Mouse (Mus musculus): ENCODE data around the gene Fa2h. TPM values are rescaled to one million over a fixed set of nuclear protein-coding genes. Genes with fewer than 3 reads are reported as not detected.

Fa2h gene
- polyA plus RNA-seq, 1 experiment from 2014 or later: 0.09 TPM

DNA sequence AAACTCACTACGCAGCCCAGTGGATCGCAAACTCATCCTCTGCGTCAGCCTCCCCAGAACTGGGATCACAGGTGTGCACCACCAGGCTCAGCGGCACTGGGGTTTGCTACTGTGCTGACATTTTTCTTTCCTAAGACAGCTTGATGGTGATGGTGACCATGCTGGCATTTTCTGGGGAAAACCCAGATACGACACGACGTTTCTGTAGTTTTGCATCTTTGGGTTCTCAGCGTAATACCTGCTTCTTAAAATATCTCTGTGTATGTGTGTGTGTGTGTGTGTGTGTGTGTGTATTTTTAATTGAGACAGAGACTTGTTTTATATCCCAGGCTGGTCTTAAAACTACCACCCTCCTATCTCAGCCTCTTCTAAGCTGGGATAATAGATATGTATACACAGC is 26.3 kb downstream of the Fa2h start:
- Histone ChIP-seq H3K27me3 (ENCODE audit: control insufficient read depth, insufficient read depth, low read length) (no peaks in the 10 kb centered on the region), H3K4me2 (ENCODE audit: low read depth, low read length, severe bottlenecking) (no peak overlapping the region), H3K4me1 (replicated peaks; ENCODE audit: control insufficient read depth, insufficient read depth, low read length) (no peaks in the 10 kb centered on the region), H3K36me3 (ENCODE audit: control insufficient read depth, insufficient read depth, low read length) (no peaks in the 10 kb centered on the region), H3K9ac (ENCODE audit: low read length) (no peak overlapping the region), H3K27ac (ENCODE audit: low read depth, low read length) (no peak overlapping the region), H3K9me3 (ENCODE audit: control insufficient read depth, low read length) (no peaks in the 10 kb centered on the region), H3K4me3 (ENCODE audit: low read depth, low read length) (no peak overlapping the region)
- ATAC-seq (replicated peaks; ENCODE audit: low FRiP score): no peak
- 82% methylated on average over 8 of the region's 8 CpGs for WGBS
- DNase-seq (ENCODE audit: low spot score): no peak

DNA sequence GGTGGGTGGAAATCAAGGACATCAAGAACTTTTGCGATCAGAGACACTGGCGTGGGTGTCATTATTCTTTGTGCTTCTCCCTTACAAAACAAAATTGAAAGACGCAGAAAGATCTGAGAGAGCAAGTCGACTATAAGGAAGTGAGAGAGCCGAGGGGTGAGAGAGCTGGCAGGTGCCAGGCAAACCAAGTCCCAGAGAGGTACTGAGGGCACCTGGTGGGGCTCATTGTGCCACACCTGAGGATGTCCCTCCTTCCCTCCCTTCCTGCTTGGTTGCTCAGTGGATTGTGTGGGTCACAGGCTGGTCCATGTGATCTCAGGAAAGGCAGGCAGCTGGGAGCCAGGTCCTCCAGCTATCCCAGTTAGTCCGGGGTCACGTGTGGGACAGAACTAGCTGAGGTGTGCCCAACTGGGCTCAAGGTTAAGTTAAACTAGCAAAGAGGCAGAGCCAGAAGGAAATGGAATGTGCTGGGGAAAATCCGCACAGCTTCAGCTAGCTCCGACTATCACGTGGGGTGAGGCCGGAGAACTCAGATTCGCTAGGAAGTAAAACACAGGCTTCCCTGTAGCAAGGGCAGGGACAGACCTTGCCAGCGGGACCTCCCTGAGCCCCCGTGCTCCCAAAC is 26.9 kb downstream of the Fa2h start:
- ATAC-seq (replicated peaks; ENCODE audit: low FRiP score) (no peak), DNase-seq (ENCODE audit: low spot score) (no peak)
- Histone ChIP-seq H3K4me1 (replicated peaks; ENCODE audit: control insufficient read depth, insufficient read depth, low read length) (no peaks in the 10 kb centered on the region), H3K27ac (ENCODE audit: low read depth, low read length) (no peak overlapping the region), H3K36me3 (ENCODE audit: control insufficient read depth, insufficient read depth, low read length) (no peaks in the 10 kb centered on the region), H3K9me3 (ENCODE audit: control insufficient read depth, low read length) (no peaks in the 10 kb centered on the region), H3K27me3 (ENCODE audit: control insufficient read depth, insufficient read depth, low read length) (no peaks in the 10 kb centered on the region), H3K4me2 (ENCODE audit: low read depth, low read length, severe bottlenecking) (no peak overlapping the region), H3K4me3 (ENCODE audit: low read depth, low read length) (no peak overlapping the region), H3K9ac (ENCODE audit: low read length) (no peak overlapping the region)
- WGBS: 46% methylated on average over 14 of the region's 14 CpGs

DNA sequence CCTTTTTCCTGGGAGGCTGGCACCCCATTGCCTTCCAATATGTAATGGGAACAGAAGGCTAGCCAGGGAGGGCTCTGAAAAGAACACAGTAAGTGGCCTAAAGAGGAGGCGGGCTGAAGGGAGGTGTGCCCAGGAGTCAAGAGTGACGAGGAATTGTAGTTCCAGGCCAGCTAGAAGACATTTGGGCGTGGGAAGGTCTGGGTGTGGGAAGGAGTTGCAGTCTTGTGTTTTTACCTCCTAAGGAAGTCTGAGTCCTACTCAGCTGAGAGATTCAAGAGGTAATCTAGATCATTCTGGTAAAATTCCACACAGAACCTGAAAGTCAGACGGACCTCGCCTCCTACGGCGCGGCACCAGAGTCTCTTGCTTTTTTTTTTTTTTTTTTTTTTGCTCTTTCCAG is 30.1 kb downstream of the Fa2h start:
- Histone ChIP-seq H3K4me1 (replicated peaks; ENCODE audit: control insufficient read depth, insufficient read depth, low read length) (no peaks in the 10 kb centered on the region), H3K9ac (ENCODE audit: low read length) (no peak overlapping the region), H3K36me3 (ENCODE audit: control insufficient read depth, insufficient read depth, low read length) (no peaks in the 10 kb centered on the region), H3K27ac (ENCODE audit: low read depth, low read length) (no peak overlapping the region), H3K9me3 (ENCODE audit: control insufficient read depth, low read length) (no peaks in the 10 kb centered on the region), H3K4me3 (ENCODE audit: low read depth, low read length) (no peak overlapping the region), H3K27me3 (ENCODE audit: control insufficient read depth, insufficient read depth, low read length) (no peaks in the 10 kb centered on the region), H3K4me2 (ENCODE audit: low read depth, low read length, severe bottlenecking) (no peak overlapping the region)
- ATAC-seq (replicated peaks; ENCODE audit: low FRiP score) (no peak), DNase-seq (ENCODE audit: low spot score) (no peak)
- WGBS: 83% methylated on average over 8 of the region's 8 CpGs

DNA sequence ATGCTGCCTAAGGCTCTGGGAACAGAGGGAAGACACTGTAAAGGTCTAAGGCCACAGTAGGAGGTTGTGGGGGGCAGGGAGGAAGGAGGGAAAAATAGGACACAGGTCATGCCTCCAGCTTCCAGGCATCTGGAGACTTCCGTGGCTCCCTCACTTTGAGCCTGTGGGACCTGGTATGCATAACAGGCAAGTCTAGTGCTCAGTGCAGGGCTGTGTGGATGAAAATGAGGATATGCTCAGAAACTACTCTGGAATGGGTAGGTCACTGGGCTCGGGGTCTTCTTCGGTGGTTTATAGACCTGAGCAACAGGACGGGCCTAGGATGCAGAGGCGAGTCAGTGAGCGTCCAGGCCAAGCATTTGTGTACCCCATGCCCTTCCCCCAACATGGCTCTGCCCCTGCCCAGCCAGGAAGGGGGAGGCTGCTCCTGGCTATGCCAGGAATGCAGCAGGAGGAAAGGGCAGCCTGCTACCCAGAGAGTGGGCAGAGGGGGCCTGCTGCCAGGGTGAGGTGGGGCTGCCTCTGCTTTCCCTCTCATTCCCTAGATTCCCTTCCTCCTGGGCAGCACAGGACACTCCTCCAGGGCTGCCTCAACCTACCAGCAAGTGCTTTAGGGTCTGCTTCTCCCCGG is 32.9 kb downstream of the Fa2h start:
- H3K9me3 ChIP-seq (ENCODE audit: control insufficient read depth, low read length): no peaks in the 10 kb centered on the region
- H3K4me3 ChIP-seq (ENCODE audit: low read depth, low read length): no peak overlapping the region
- H3K36me3 ChIP-seq (ENCODE audit: control insufficient read depth, insufficient read depth, low read length): no peaks in the 10 kb centered on the region
- H3K9ac ChIP-seq (ENCODE audit: low read length): no peak overlapping the region
- no peaks in the 10 kb centered on the region for H3K4me1 ChIP-seq (replicated peaks; ENCODE audit: control insufficient read depth, insufficient read depth, low read length)
- no peak overlapping the region for H3K4me2 ChIP-seq (ENCODE audit: low read depth, low read length, severe bottlenecking)
- WGBS: 58% methylated on average over 7 of the region's 7 CpGs
- no peak for ATAC-seq (replicated peaks; ENCODE audit: low FRiP score)
- H3K27ac ChIP-seq (ENCODE audit: low read depth, low read length): no peak overlapping the region
- no peak for DNase-seq (ENCODE audit: low spot score)
- no peaks in the 10 kb centered on the region for H3K27me3 ChIP-seq (ENCODE audit: control insufficient read depth, insufficient read depth, low read length)

DNA sequence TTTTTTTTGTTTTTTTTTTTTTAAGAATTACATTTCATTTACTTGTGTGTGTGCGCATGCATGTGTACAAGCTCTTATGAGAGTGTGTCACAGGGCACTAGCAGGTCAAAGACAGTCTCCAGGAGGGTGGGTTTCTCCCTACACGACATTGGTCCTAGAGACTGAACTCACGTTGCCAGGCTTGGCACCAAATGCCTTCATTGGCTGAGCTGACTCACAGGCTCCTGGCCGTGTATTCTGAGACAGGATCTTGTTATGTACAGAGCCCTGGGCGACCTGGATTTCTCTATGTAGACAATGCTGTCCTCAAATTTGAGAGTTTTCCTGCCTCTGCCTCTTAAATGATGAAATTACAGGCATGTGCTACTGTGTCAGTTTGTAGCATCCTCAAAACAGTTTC is 33.7 kb downstream of the Fa2h start:
- 68% methylated on average over 5 of the region's 5 CpGs for WGBS
- H3K4me3 ChIP-seq (ENCODE audit: low read depth, low read length): no peak overlapping the region
- H3K9me3 ChIP-seq (ENCODE audit: control insufficient read depth, low read length): no peaks in the 10 kb centered on the region
- H3K4me1 ChIP-seq (replicated peaks; ENCODE audit: control insufficient read depth, insufficient read depth, low read length): no peaks in the 10 kb centered on the region
- no peaks in the 10 kb centered on the region for H3K27me3 ChIP-seq (ENCODE audit: control insufficient read depth, insufficient read depth, low read length)
- ATAC-seq (replicated peaks; ENCODE audit: low FRiP score) (no peak), DNase-seq (ENCODE audit: low spot score) (no peak)
- no peaks in the 10 kb centered on the region for H3K36me3 ChIP-seq (ENCODE audit: control insufficient read depth, insufficient read depth, low read length)
- no peak overlapping the region for H3K4me2 ChIP-seq (ENCODE audit: low read depth, low read length, severe bottlenecking)
- no peak overlapping the region for H3K27ac ChIP-seq (ENCODE audit: low read depth, low read length)
- H3K9ac ChIP-seq (ENCODE audit: low read length): no peak overlapping the region

DNA sequence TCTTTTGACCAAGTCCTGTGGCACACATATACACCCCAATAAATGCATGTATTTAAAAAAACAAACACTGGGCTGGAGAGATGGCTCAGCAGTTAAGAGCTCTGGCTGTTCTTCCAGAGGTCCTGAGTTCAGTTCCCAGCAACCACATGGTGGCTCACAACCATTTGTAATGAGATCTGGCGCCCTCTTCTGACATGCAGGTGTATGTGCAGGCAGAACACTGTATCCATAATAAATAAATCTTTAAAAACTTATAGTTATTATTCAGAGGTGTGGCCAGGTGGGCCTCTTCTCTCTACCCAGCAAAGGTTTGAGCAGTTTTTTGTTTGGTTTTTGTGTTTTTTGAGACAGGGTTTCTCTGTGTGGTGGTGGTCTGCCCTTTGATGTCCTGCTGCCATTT is 34.7 kb downstream of the Fa2h start:
- no peak for DNase-seq (ENCODE audit: low spot score)
- H3K9me3 ChIP-seq (ENCODE audit: control insufficient read depth, low read length): no peaks in the 10 kb centered on the region
- 67% methylated on average over 1 of the region's 1 CpGs for WGBS
- no peak overlapping the region for H3K27ac ChIP-seq (ENCODE audit: low read depth, low read length)
- no peak overlapping the region for H3K4me2 ChIP-seq (ENCODE audit: low read depth, low read length, severe bottlenecking)
- no peak for ATAC-seq (replicated peaks; ENCODE audit: low FRiP score)
- H3K9ac ChIP-seq (ENCODE audit: low read length): no peak overlapping the region
- H3K36me3 ChIP-seq (ENCODE audit: control insufficient read depth, insufficient read depth, low read length): no peaks in the 10 kb centered on the region
- H3K4me1 ChIP-seq (replicated peaks; ENCODE audit: control insufficient read depth, insufficient read depth, low read length): no peaks in the 10 kb centered on the region
- no peaks in the 10 kb centered on the region for H3K27me3 ChIP-seq (ENCODE audit: control insufficient read depth, insufficient read depth, low read length)
- H3K4me3 ChIP-seq (ENCODE audit: low read depth, low read length): no peak overlapping the region

DNA sequence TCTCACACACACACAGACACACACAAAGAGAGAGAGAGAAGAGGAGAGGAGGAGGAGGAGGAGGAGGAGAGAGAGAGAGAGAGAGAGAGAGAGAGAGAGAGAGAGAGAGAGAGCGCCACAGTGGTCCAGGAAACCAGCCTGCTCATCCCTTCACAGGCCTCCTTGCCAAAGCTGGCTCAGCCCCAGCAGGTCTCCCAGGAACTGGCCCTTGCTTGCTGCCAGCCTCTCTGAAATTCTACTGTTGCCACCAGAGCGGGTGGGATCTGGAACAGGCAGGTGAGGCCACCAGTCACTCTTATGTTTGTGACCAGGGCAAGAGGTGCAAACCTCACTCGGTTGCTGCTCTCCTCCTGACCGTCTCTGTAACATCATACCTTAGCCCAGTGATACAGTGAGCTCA is 36.2 kb downstream of the Fa2h start:
- DNase-seq (ENCODE audit: low spot score) (no peak), ATAC-seq (replicated peaks; ENCODE audit: low FRiP score) (no peak)
- no peaks in the 10 kb centered on the region for H3K4me1 ChIP-seq (replicated peaks; ENCODE audit: control insufficient read depth, insufficient read depth, low read length)
- no peaks in the 10 kb centered on the region for H3K27me3 ChIP-seq (ENCODE audit: control insufficient read depth, insufficient read depth, low read length)
- no peak overlapping the region for H3K9ac ChIP-seq (ENCODE audit: low read length)
- no peak overlapping the region for H3K4me2 ChIP-seq (ENCODE audit: low read depth, low read length, severe bottlenecking)
- 85% methylated on average over 4 of the region's 4 CpGs for WGBS
- H3K36me3 ChIP-seq (ENCODE audit: control insufficient read depth, insufficient read depth, low read length): no peaks in the 10 kb centered on the region
- H3K4me3 ChIP-seq (ENCODE audit: low read depth, low read length): no peak overlapping the region
- H3K9me3 ChIP-seq (ENCODE audit: control insufficient read depth, low read length): no peaks in the 10 kb centered on the region
- H3K27ac ChIP-seq (ENCODE audit: low read depth, low read length): no peak overlapping the region

DNA sequence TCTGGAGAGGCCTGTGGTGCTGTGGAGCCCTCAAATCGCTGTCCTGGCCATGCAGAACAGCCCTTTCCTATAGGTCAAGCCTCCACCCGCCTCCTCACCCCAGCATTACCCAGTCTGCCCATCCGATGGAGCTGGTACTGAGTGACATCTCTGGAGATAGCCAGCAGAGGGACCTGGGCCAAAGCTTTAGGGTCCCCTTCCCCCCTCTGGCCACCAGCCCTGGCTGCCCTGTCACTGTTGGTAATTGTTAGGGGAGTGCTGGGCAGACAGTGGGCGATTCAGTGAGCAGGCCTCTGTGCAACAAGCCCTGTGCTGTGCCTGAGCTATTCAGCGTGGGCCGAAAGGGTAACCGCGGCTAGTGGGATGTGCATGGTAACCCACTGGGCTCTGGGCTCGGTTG is 40.1 kb downstream of the Fa2h start:
- WGBS: 84% methylated on average over 9 of the region's 9 CpGs
- no peak for DNase-seq (ENCODE audit: low spot score)
- no peak for ATAC-seq (replicated peaks; ENCODE audit: low FRiP score)

DNA sequence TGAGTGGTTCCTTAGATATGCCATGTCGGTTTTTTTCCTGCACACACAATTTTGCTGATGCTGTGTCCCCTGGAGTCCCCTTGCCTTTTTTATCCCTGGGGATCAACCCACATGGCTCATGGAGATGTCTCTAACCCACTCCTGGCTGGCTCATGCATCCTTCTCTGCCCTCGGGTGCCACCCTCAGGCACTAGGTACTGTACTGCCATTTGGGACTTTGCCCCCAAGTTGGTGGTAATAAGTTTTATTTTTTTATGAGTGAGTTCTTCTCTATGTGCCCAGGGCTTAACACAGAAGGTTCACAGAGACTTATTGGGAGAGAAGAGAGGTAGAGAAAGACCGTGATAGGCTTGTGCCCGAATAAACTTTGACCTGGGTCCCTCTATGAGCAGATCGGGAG is 41.3 kb downstream of the Fa2h start:
- Histone ChIP-seq H3K27me3 (ENCODE audit: control insufficient read depth, insufficient read depth, low read length) (no peaks in the 10 kb centered on the region), H3K4me1 (replicated peaks; ENCODE audit: control insufficient read depth, insufficient read depth, low read length) (no peaks in the 10 kb centered on the region), H3K36me3 (ENCODE audit: control insufficient read depth, insufficient read depth, low read length) (no peaks in the 10 kb centered on the region), H3K4me2 (ENCODE audit: low read depth, low read length, severe bottlenecking) (no peak overlapping the region), H3K9me3 (ENCODE audit: control insufficient read depth, low read length) (no peaks in the 10 kb centered on the region), H3K4me3 (ENCODE audit: low read depth, low read length) (no peak overlapping the region), H3K9ac (ENCODE audit: low read length) (no peak overlapping the region), H3K27ac (ENCODE audit: low read depth, low read length) (no peak overlapping the region)
- 89% methylated on average over 5 of the region's 5 CpGs for WGBS
- no peak for DNase-seq (ENCODE audit: low spot score)
- ATAC-seq (replicated peaks; ENCODE audit: low FRiP score): no peak

More for the DNA sequence above, 40.1 kb downstream of the Fa2h start:
- Histone ChIP-seq H3K36me3 (ENCODE audit: control insufficient read depth, insufficient read depth, low read length) (no peaks in the 10 kb centered on the region), H3K9ac (ENCODE audit: low read length) (no peak overlapping the region), H3K4me2 (ENCODE audit: low read depth, low read length, severe bottlenecking) (no peak overlapping the region), H3K4me3 (ENCODE audit: low read depth, low read length) (no peak overlapping the region), H3K4me1 (replicated peaks; ENCODE audit: control insufficient read depth, insufficient read depth, low read length) (no peaks in the 10 kb centered on the region), H3K27ac (ENCODE audit: low read depth, low read length) (no peak overlapping the region), H3K27me3 (ENCODE audit: control insufficient read depth, insufficient read depth, low read length) (no peaks in the 10 kb centered on the region), H3K9me3 (ENCODE audit: control insufficient read depth, low read length) (no peaks in the 10 kb centered on the region)
